Mouse (Mus musculus) stomach, postnatal 0 days (tissue): ENCODE data around the gene Ctsw.

Source experiments
- CTCF ChIP-seq: IDR thresholded peaks from 2 replicates; pipeline ENCODE4 v1.5.1; 2016; ENCODE audit warnings: antibody characterized with exemption, low read depth, mild to moderate bottlenecking, moderate library complexity
- EP300 ChIP-seq: optimal IDR thresholded peaks from 2 replicates; pipeline ENCODE3; 2016; ENCODE audit warnings: antibody characterized with exemption

GRCm38 (mm10) chr19:5512091-5513004 lies 44.0 kb upstream of the Ctsw start:
- no peak for TF ChIP-seq CTCF
- TF ChIP-seq EP300: no peak
